Mouse (Mus musculus) limb, embryonic 11.5 days (tissue): ENCODE results near the gene Grin2b. TPM values are rescaled to one million over a fixed set of nuclear protein-coding genes. Genes with fewer than 3 reads are reported as not detected.

Experiments used
- ATAC-seq: fragments of 200-750 bp; cut with Nextera tagmentation; 2 replicates; pipeline ENCODE4 v1.8.0; 2017; ENCODE audit warnings: low read depth; ENCODE audit not compliant: insufficient number of reproducible peaks, low FRiP score, low TSS enrichment
- DNase-seq: peaks from one replicate; pipeline ENCODE4 v3.0.0-alpha.2; 2015; ENCODE audit warnings: low spot score
- H3K27ac ChIP-seq: fragments of 300-500 bp; sonication (generic); replicated peaks from 2 replicates; pipeline ENCODE4 v1.5.1; 2014; ENCODE audit warnings: low read depth, mild to moderate bottlenecking, low read length
- H3K27me3 ChIP-seq: fragments of 300-500 bp; sonication (generic); 2 replicates; pipeline ENCODE4 v1.6.1; 2014; ENCODE audit warnings: mild to moderate bottlenecking, low read length, mixed read lengths; ENCODE audit not compliant: control insufficient read depth, insufficient read depth
- H3K36me3 ChIP-seq: fragments of 300-500 bp; sonication (generic); 2 replicates; pipeline ENCODE4 v1.6.1; 2014; ENCODE audit warnings: mild to moderate bottlenecking, low read length, moderate library complexity, mixed read lengths; ENCODE audit not compliant: control insufficient read depth, insufficient read depth
- H3K4me1 ChIP-seq: fragments of 300-500 bp; sonication (generic); 2 replicates; pipeline ENCODE4 v1.6.1; 2014; ENCODE audit warnings: low read length, mixed read lengths; ENCODE audit not compliant: control insufficient read depth, insufficient read depth
- H3K4me2 ChIP-seq: fragments of 300-500 bp; sonication (generic); 2 replicates; pipeline ENCODE4 v1.6.1; 2014; ENCODE audit warnings: low read depth, mild to moderate bottlenecking, moderate library complexity; ENCODE audit not compliant: severe bottlenecking
- H3K4me3 ChIP-seq: fragments of 300-500 bp; sonication (generic); 2 replicates; pipeline ENCODE4 v1.5.1; 2014; ENCODE audit warnings: low read depth, low read length
- H3K9ac ChIP-seq: fragments of 300-500 bp; sonication (generic); 2 replicates; pipeline ENCODE4 v1.6.1; 2014; ENCODE audit warnings: mild to moderate bottlenecking, low read length
- H3K9me3 ChIP-seq: fragments of 300-500 bp; sonication (generic); 2 replicates; pipeline ENCODE4 v1.6.1; 2016; ENCODE audit warnings: low read length; ENCODE audit not compliant: control insufficient read depth
- WGBS: fragments of 180-500 bp; shearing (Covaris S2); extraction: QIAGEN DNeasy Blood & Tissue Kit; methylation state at CpG from one replicate; pipeline ENCODE4 v1.1.7; 2014; 5-methylcytosine and 5-hydroxymethylcytosine counted together
- polyA plus RNA-seq: library from polyadenylated mRNA; unstranded; fragments of >200 nt; fragmentation: Nextera tagmentation; extraction: Ambion mirVana; gene quantifications from 2 replicates; pipeline ENCODE4 v1.2.1, GENCODE M21; 2014

The Grin2b gene
- 0.32 and 0.40 TPM in 2 replicates for polyA plus RNA-seq

- no peaks in the 10 kb centered on the region; the same call in 1 of the 2 replicates for H3K4me1 ChIP-seq
- DNase-seq, result peak; percentile 65
- WGBS, result 1% methylated on average over 29 of the region's 30 CpGs
Observed at GRCm38 (mm10) chr6:136173191-136173896, at the start of gene Grin2b. Grin2b (minus strand) TSS chr6:136173511.

DNA sequence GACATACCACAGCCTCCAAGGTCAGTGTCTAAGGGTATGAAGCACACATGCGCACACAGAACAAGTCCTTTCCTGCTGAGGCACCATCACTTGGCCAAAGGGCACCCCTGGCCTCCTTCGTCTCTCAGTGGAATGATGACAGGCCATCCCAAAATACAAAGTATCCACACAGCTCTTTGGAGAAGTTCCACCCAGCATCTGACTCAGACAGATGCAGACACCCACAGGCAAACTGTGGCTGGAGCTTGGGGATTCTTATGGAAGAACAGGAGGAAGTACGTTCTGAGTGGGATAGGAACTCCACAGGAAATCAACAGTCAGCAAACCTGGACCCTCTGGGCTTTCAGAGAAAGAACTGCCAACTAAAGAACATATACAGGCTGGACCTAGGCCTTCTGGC is 48.6 kb upstream of the Grin2b start:
- no peak overlapping the region for H3K4me2 ChIP-seq
- no peaks in the 10 kb centered on the region for H3K36me3 ChIP-seq
- no peak overlapping the region for H3K9ac ChIP-seq
- 88% methylated on average over 3 of the region's 3 CpGs for WGBS
- DNase-seq, result no peak
- no peak overlapping the region for H3K4me3 ChIP-seq
- H3K27me3 ChIP-seq, result no peaks in the 10 kb centered on the region
- H3K9me3 ChIP-seq, result no peaks in the 10 kb centered on the region
- H3K4me1 ChIP-seq, result no peaks in the 10 kb centered on the region
- H3K27ac ChIP-seq, result no peak overlapping the region
- ATAC-seq, result no peak

More at GRCm38 (mm10) chr6:136173191-136173896, at the start of gene Grin2b:
- Histone ChIP-seq H3K27ac (no peak within 1 kb of the TSS), H3K9me3 (no peaks in the 10 kb centered on the region), H3K36me3 (no peaks in the 10 kb centered on the region), H3K27me3 (peaks cover 37% of the 10 kb centered on the region), H3K9ac (no peak within 1 kb of the TSS), H3K4me2 (peak within 1 kb of the TSS; percentile 82), H3K4me3 (peak within 1 kb of the TSS; percentile 31)
- peak; percentile 72; the same call in 1 of the 2 replicates for ATAC-seq

- H3K27ac ChIP-seq, result no peak overlapping the region
- no peak overlapping the region for H3K4me2 ChIP-seq
- no peak overlapping the region for H3K9ac ChIP-seq
- WGBS, result 85% methylated on average over 3 of the region's 3 CpGs
- no peaks in the 10 kb centered on the region for H3K4me1 ChIP-seq
- no peaks in the 10 kb centered on the region for H3K36me3 ChIP-seq
- ATAC-seq (no peak), DNase-seq (no peak)
- no peaks in the 10 kb centered on the region for H3K27me3 ChIP-seq
- H3K9me3 ChIP-seq, result no peaks in the 10 kb centered on the region
- no peak overlapping the region for H3K4me3 ChIP-seq
Observed at GRCm38 (mm10) chr6:136210442-136210841, 37.1 kb upstream of the Grin2b start.

- H3K27ac ChIP-seq, result no peak overlapping the region
- no peaks in the 10 kb centered on the region for H3K36me3 ChIP-seq
- no peak overlapping the region for H3K4me2 ChIP-seq
- ATAC-seq (no peak), DNase-seq (no peak)
- WGBS, result 90% methylated on average over 2 of the region's 2 CpGs
- H3K9me3 ChIP-seq, result no peaks in the 10 kb centered on the region
- no peak overlapping the region for H3K9ac ChIP-seq
- H3K4me3 ChIP-seq, result no peak overlapping the region
- no peaks in the 10 kb centered on the region for H3K4me1 ChIP-seq
- no peaks in the 10 kb centered on the region for H3K27me3 ChIP-seq
Observed at GRCm38 (mm10) chr6:136199814-136200213, 26.5 kb upstream of the Grin2b start.

DNA sequence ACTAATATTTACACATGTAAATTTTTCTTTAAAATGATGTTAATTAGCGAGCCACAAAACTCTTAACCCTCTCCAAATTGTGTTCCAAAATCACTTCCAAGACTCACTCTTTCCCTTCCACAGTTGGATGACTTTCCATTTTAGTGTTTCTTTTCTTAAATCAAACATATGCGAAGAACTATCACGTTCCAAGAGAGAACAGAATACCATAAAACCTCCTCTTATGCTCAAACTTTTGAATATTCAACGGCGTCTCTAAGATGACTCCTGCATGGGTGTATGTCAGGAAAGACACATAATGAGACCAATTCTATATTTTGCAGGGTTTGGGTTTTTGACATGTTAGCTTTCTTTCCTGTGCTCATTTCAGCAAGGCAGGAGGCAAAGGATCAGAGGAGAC is 21.3 kb upstream of the Grin2b start:
- Histone ChIP-seq H3K9ac (no peak overlapping the region), H3K4me1 (no peaks in the 10 kb centered on the region), H3K27me3 (no peaks in the 10 kb centered on the region), H3K4me2 (no peak overlapping the region), H3K9me3 (no peaks in the 10 kb centered on the region), H3K27ac (no peak overlapping the region), H3K36me3 (no peaks in the 10 kb centered on the region), H3K4me3 (no peak overlapping the region)
- no peak for ATAC-seq
- no peak for DNase-seq
- WGBS, result 88% methylated on average over 5 of the region's 5 CpGs

DNA sequence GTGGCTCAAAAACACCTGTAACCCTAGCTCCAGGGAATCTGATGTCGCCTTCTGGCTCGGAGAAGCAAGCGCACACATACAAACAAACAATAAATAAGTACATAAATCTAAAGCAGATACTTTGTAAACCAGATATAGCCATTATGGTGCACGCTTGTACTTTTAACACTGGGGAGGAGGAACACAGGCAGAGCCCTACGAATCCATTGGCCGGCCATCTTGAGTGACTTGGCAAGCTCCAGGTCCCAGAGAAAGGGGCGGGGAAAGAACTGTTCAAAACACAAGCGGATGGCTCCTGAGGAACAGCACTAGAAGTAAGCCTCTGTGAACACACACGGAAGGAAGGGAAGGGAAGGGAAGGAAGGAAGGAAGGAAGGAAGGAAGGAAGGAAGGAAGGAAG is 4.8 kb upstream of the Grin2b start:
- DNase-seq, result no peak
- no peak overlapping the region for H3K4me2 ChIP-seq
- H3K9ac ChIP-seq, result no peak overlapping the region
- no peaks in the 10 kb centered on the region for H3K36me3 ChIP-seq
- no peak overlapping the region for H3K27ac ChIP-seq
- no peak overlapping the region for H3K4me3 ChIP-seq
- 87% methylated on average over 8 of the region's 9 CpGs for WGBS
- peaks cover 7% of the 10 kb centered on the region; the same call in 1 of the 2 replicates for H3K27me3 ChIP-seq
- no peak for ATAC-seq
- no peaks in the 10 kb centered on the region for H3K4me1 ChIP-seq
- no peaks in the 10 kb centered on the region for H3K9me3 ChIP-seq

- peak overlapping the region; percentile 31 for H3K4me3 ChIP-seq
- ATAC-seq, result no peak
- no peaks in the 10 kb centered on the region; the same call in 1 of the 2 replicates for H3K4me1 ChIP-seq
- no peaks in the 10 kb centered on the region for H3K9me3 ChIP-seq
- 0% methylated on average over 15 of the region's 15 CpGs for whole genome bisulfite sequencing
- peaks cover 37% of the 10 kb centered on the region for H3K27me3 ChIP-seq
- no peak overlapping the region for H3K9ac ChIP-seq
- no peak overlapping the region for H3K27ac ChIP-seq
- H3K36me3 ChIP-seq, result no peaks in the 10 kb centered on the region
- peak; percentile 44 for DNase-seq
- H3K4me2 ChIP-seq, result peak overlapping the region; percentile 82
Observed at GRCm38 (mm10) chr6:136172801-136173190, 515 bp downstream of the Grin2b start.

DNA sequence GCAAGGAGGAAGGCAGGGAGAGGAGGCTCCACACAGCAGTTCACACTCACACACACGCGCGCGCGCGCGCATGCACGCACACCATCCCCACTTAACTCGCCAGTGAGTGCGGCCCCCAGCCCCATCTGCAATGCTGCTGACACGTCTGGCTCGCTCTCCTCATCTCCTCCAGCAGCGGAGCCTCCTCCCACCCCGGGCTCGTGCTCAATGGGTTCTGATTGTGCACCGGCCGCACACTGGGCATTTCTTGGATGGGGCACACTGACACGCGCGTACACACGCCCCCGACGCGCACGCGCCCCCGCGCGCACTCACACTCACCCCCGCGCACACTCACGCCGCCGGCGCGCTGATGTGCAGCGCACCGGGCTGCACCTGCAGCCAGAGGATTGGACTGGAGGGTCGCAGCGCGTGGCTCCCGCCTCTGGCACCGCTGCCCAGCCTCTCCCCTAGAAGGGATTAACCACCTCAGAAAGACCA is 1.1 kb downstream of the Grin2b start:
- H3K27ac ChIP-seq, result no peak overlapping the region
- H3K36me3 ChIP-seq, result no peaks in the 10 kb centered on the region
- H3K27me3 ChIP-seq, result peaks cover 37% of the 10 kb centered on the region
- H3K9ac ChIP-seq, result no peak overlapping the region
- H3K4me2 ChIP-seq, result peak overlapping the region; percentile 82
- no peaks in the 10 kb centered on the region; the same call in 1 of the 2 replicates for H3K4me1 ChIP-seq
- under 1% methylated on average over 42 of the region's 43 CpGs for WGBS
- H3K4me3 ChIP-seq, result peak overlapping the region; percentile 31
- ATAC-seq (peak; percentile 67), DNase-seq (peak; percentile 62)
- no peaks in the 10 kb centered on the region for H3K9me3 ChIP-seq
